Mouse (Mus musculus) inflammation-experienced regulatory T-cells, adult 6 months (primary cell): ENCODE measurements around the gene Nav1. TPM values are rescaled to one million over a fixed set of nuclear protein-coding genes. Genes with fewer than 3 reads are reported as not detected.

Source experiments
- ATAC-seq: one replicate; pipeline ENCODE4 v1.8.0; 2017
- polyA plus RNA-seq, 3 experiments: library from polyadenylated mRNA; unstranded; fragments of 100-300 nt; shearing (Covaris generic); gene quantifications; one replicate each; pipeline ENCODE4 v1.2.1; 2017

The Nav1 gene
- polyA plus RNA-seq, 3 experiments from 2014 or later = 0.34 to 1.7 (median 0.43) TPM

GRCm38 (mm10) chr1:135483971-135484370 is 123.1 kb downstream of the Nav1 start:
- no peak for ATAC-seq

- ATAC-seq = no peak
Observed at GRCm38 (mm10) chr1:135482666-135483065, 124.4 kb downstream of the Nav1 start.

- ATAC-seq = no peak
Observed at GRCm38 (mm10) chr1:135481656-135482055, 125.4 kb downstream of the Nav1 start.

GRCm38 (mm10) chr1:135480815-135481214 is 126.3 kb downstream of the Nav1 start:
- no peak for ATAC-seq

- ATAC-seq = no peak
Observed at GRCm38 (mm10) chr1:135475571-135475895, 131.6 kb downstream of the Nav1 start.

GRCm38 (mm10) chr1:135474861-135475570 is 132.1 kb downstream of the Nav1 start:
- ATAC-seq = no peak

- no peak for ATAC-seq
Observed at GRCm38 (mm10) chr1:135472536-135472935, 134.6 kb downstream of the Nav1 start.

- no peak for ATAC-seq
Observed at GRCm38 (mm10) chr1:135471742-135472141, 135.4 kb downstream of the Nav1 start.

GRCm38 (mm10) chr1:135470546-135470945 is 136.5 kb downstream of the Nav1 start:
- no peak for ATAC-seq

- ATAC-seq = no peak
Observed at GRCm38 (mm10) chr1:135467462-135467861, 139.6 kb downstream of the Nav1 start.

- no peak for ATAC-seq
Observed at GRCm38 (mm10) chr1:135466935-135467334, 140.2 kb downstream of the Nav1 start.

GRCm38 (mm10) chr1:135465734-135466133 is 141.4 kb downstream of the Nav1 start:
- no peak for ATAC-seq

- ATAC-seq = no peak
Observed at GRCm38 (mm10) chr1:135462736-135463135, 144.4 kb downstream of the Nav1 start.

- no peak for ATAC-seq
Observed at GRCm38 (mm10) chr1:135462304-135462703, 144.8 kb downstream of the Nav1 start.

GRCm38 (mm10) chr1:135461097-135461730 is 145.9 kb downstream of the Nav1 start:
- no peak for ATAC-seq

- ATAC-seq = no peak
Observed at GRCm38 (mm10) chr1:135460521-135460920, 146.6 kb downstream of the Nav1 start.

- ATAC-seq = no peak
Observed at GRCm38 (mm10) chr1:135457860-135458259, 149.2 kb downstream of the Nav1 start.

- no peak for ATAC-seq
Observed at GRCm38 (mm10) chr1:135452259-135452658, 154.8 kb downstream of the Nav1 start.

GRCm38 (mm10) chr1:135451419-135451818 is 155.7 kb downstream of the Nav1 start:
- ATAC-seq = no peak

- ATAC-seq = no peak
Observed at GRCm38 (mm10) chr1:135449876-135450275, 157.2 kb downstream of the Nav1 start.

GRCm38 (mm10) chr1:135448940-135449339 is 158.2 kb downstream of the Nav1 start:
- no peak for ATAC-seq

GRCm38 (mm10) chr1:135443506-135443905 is 163.6 kb downstream of the Nav1 start:
- no peak for ATAC-seq

- ATAC-seq = no peak
Observed at GRCm38 (mm10) chr1:135441861-135442260, 165.2 kb downstream of the Nav1 start.

GRCm38 (mm10) chr1:135440986-135441385 is 166.1 kb downstream of the Nav1 start:
- ATAC-seq = no peak

GRCm38 (mm10) chr1:135438801-135439200 is 168.3 kb downstream of the Nav1 start:
- ATAC-seq = no peak
